Mouse (Mus musculus) urinary bladder, postnatal 10 days (tissue): ENCODE data around the gene Adam12.
"Not testable (repeated sequence)": the region's sequence is repeated elsewhere in the genome, so short reads cannot be mapped to it uniquely, and the experiment has no call there.

Experiments used
- DNase-seq: peaks from one replicate; pipeline ENCODE4 v3.0.0; 2022; ENCODE audit warnings: low spot score

Gene Adam12

GRCm38 (mm10) chr7:133931481-133931880 lies 300.5 kb downstream of the Adam12 start:
- DNase-seq: no peak

- no peak for DNase-seq
These were observed 303.0 kb downstream of the Adam12 start for GRCm38 (mm10) chr7:133928981-133929380.

GRCm38 (mm10) chr7:133925771-133926170 lies 306.2 kb downstream of the Adam12 start:
- no peak for DNase-seq

GRCm38 (mm10) chr7:133923994-133924393 lies 308.0 kb downstream of the Adam12 start:
- no peak for DNase-seq

- DNase-seq: no peak
These were observed 310.7 kb downstream of the Adam12 start for GRCm38 (mm10) chr7:133921291-133921690.

GRCm38 (mm10) chr7:133920724-133921123 lies 311.2 kb downstream of the Adam12 start:
- no peak for DNase-seq

- no peak for DNase-seq
These were observed 312.0 kb downstream of the Adam12 start for GRCm38 (mm10) chr7:133919918-133920317.

GRCm38 (mm10) chr7:133919306-133919705 lies 312.6 kb downstream of the Adam12 start:
- DNase-seq: no peak

GRCm38 (mm10) chr7:133916230-133916629 lies 315.7 kb downstream of the Adam12 start:
- DNase-seq: no peak

- no peak for DNase-seq
These were observed 320.1 kb downstream of the Adam12 start for GRCm38 (mm10) chr7:133911881-133912280.

GRCm38 (mm10) chr7:133909833-133910375 lies 322.0 kb downstream of the Adam12 start:
- DNase-seq: no peak

GRCm38 (mm10) chr7:133908966-133909365 lies 323.0 kb downstream of the Adam12 start:
- no peak for DNase-seq

- no peak for DNase-seq
These were observed 332.6 kb downstream of the Adam12 start for GRCm38 (mm10) chr7:133899391-133899790.

GRCm38 (mm10) chr7:133891796-133892195 lies 340.1 kb downstream of the Adam12 start:
- DNase-seq: no peak

- DNase-seq: no peak
These were observed 340.6 kb downstream of the Adam12 start for GRCm38 (mm10) chr7:133891298-133891697.

GRCm38 (mm10) chr7:133889986-133890385 lies 342.0 kb downstream of the Adam12 start:
- DNase-seq: no peak

- DNase-seq: no peak
These were observed 342.7 kb downstream of the Adam12 start for GRCm38 (mm10) chr7:133888926-133889920.

GRCm38 (mm10) chr7:133884759-133885431 lies 347.1 kb downstream of the Adam12 start:
- DNase-seq: not testable (repeated sequence)

GRCm38 (mm10) chr7:133879761-133880160 lies 352.2 kb downstream of the Adam12 start:
- no peak for DNase-seq

- DNase-seq: no peak
These were observed 355.2 kb downstream of the Adam12 start for GRCm38 (mm10) chr7:133876646-133877342.

- DNase-seq: no peak
These were observed 355.8 kb downstream of the Adam12 start for GRCm38 (mm10) chr7:133876139-133876538.

- DNase-seq: no peak
These were observed 359.2 kb downstream of the Adam12 start for GRCm38 (mm10) chr7:133872701-133873100.
